Mouse (Mus musculus) myocyte (in vitro differentiated cells): ENCODE data around the gene Spef1. TPM values are rescaled to one million over a fixed set of nuclear protein-coding genes. Genes with fewer than 3 reads are reported as not detected.

ENCODE experiments used
- H3K27me3 ChIP-seq: one replicate; pipeline ENCODE4 v1.6.1; 2011; ENCODE audit not compliant: control insufficient read depth, insufficient read depth, insufficient read length
- H3K36me3 ChIP-seq: one replicate; pipeline ENCODE4 v1.6.1; 2011; ENCODE audit not compliant: control insufficient read depth, insufficient read depth
- H3K4me2 ChIP-seq: one replicate; pipeline ENCODE4 v1.6.1; 2011; ENCODE audit warnings: low read depth, control low read depth
- H3K4me3 ChIP-seq: one replicate; pipeline ENCODE4 v1.5.1; 2011; ENCODE audit warnings: mild to moderate bottlenecking, control low read depth, moderate library complexity
- H3K79me2 ChIP-seq: one replicate; pipeline ENCODE4 v1.6.1; 2011; ENCODE audit not compliant: control insufficient read depth, insufficient read depth
- H3ac ChIP-seq: one replicate; pipeline ENCODE4 v1.6.1; 2011; ENCODE audit not compliant: control insufficient read depth, insufficient read length
- CEBPB ChIP-seq: IDR thresholded peaks from 2 replicates; pipeline ENCODE4 v1.6.1; 2011; ENCODE audit warnings: mild to moderate bottlenecking, moderate library complexity; ENCODE audit not compliant: poor library complexity, insufficient read depth, severe bottlenecking
- E2F4 ChIP-seq: IDR thresholded peaks from one replicate; pipeline ENCODE4 v1.6.1; 2011; ENCODE audit warnings: mild to moderate bottlenecking, control low read depth, moderate library complexity; ENCODE audit not compliant: insufficient read depth
- MAX ChIP-seq: IDR thresholded peaks from one replicate; pipeline ENCODE4 v1.6.1; 2011; ENCODE audit warnings: low read depth, mild to moderate bottlenecking, control low read depth
- MYOD1 ChIP-seq, 3 experiments: IDR thresholded peaks; one replicate each; pipeline ENCODE4 v1.6.1; 2011; ENCODE audit warnings: control low read depth in 2 of 3, low read depth in 2 of 3, mild to moderate bottlenecking in 2 of 3, moderate library complexity in 1 of 3; ENCODE audit not compliant: insufficient read length in 2 of 3, control insufficient read depth in 1 of 3
- MYOG ChIP-seq, 3 experiments: IDR thresholded peaks; one replicate each; pipeline ENCODE4 v1.6.1; 2011; ENCODE audit warnings: control low read depth in 2 of 3, low read depth in 2 of 3, mild to moderate bottlenecking in 2 of 3; ENCODE audit not compliant: insufficient read length in 2 of 3, control insufficient read depth in 1 of 3, insufficient read depth in 1 of 3
- POLR2A ChIP-seq: IDR thresholded peaks from one replicate; pipeline ENCODE4 v1.6.1; 2011; ENCODE audit warnings: low read depth, mild to moderate bottlenecking, control low read depth, moderate library complexity; ENCODE audit not compliant: insufficient read length
- POLR2AphosphoS2 ChIP-seq: IDR thresholded peaks from one replicate; pipeline ENCODE4 v1.6.1; 2011; ENCODE audit warnings: low read depth, control low read depth; ENCODE audit not compliant: insufficient read length
- REST ChIP-seq: IDR thresholded peaks from one replicate; pipeline ENCODE4 v1.6.1; 2011; ENCODE audit warnings: mild to moderate bottlenecking, control low read depth, moderate library complexity; ENCODE audit not compliant: insufficient read depth, insufficient read length
- SRF ChIP-seq: IDR thresholded peaks from one replicate; pipeline ENCODE4 v1.6.1; 2011; ENCODE audit warnings: low read depth; ENCODE audit not compliant: control insufficient read depth, insufficient read length
- TCF12 ChIP-seq: IDR thresholded peaks from one replicate; pipeline ENCODE4 v1.6.1; 2011; ENCODE audit warnings: mild to moderate bottlenecking, control low read depth; ENCODE audit not compliant: poor library complexity, insufficient read depth, severe bottlenecking
- TCF3 ChIP-seq: IDR thresholded peaks from one replicate; pipeline ENCODE4 v1.6.1; 2011; ENCODE audit warnings: low read depth, control low read depth; ENCODE audit not compliant: insufficient read length
- USF1 ChIP-seq: IDR thresholded peaks from one replicate; pipeline ENCODE4 v1.6.1; 2011; ENCODE audit warnings: low read depth, mild to moderate bottlenecking, control low read depth, moderate library complexity
- polyA plus RNA-seq: library from polyadenylated mRNA; unstranded; fragments of >200 nt; fragmentation: generic; extraction: Trizol; gene quantifications from one replicate; pipeline ENCODE4 v1.2.1, GENCODE M21; 2012; ENCODE audit warnings: missing spikeins

Gene Spef1
- polyA plus RNA-seq, 1 experiment, result 9.4 TPM

GRCm38 (mm10) chr2:131205521-131206182 is 18.6 kb upstream of the Spef1 start:
- no peak for TF ChIP-seq SRF
- TF ChIP-seq REST, result no peak
- TF ChIP-seq POLR2A, result no peak
- no peak for TF ChIP-seq CEBPB
- TF ChIP-seq TCF12, result no peak
- no peak for TF ChIP-seq MYOD1 (IDR thresholded peaks at IDR 0.05; ENCODE audit: control insufficient read depth in 1 of 3, insufficient read length in 2 of 3, low read depth in 2 of 3)
- no peak for TF ChIP-seq MYOG (IDR thresholded peaks at IDR 0.05; ENCODE audit: control insufficient read depth in 1 of 3, insufficient read depth in 1 of 3, insufficient read length in 2 of 3, low read depth in 2 of 3)
- TF ChIP-seq MAX, result no peak
- TF ChIP-seq E2F4, result no peak
- no peak for TF ChIP-seq POLR2AphosphoS2
- TF ChIP-seq TCF3, result no peak
- no peak for TF ChIP-seq USF1

GRCm38 (mm10) chr2:131204410-131204981 is 17.4 kb upstream of the Spef1 start:
- H3K36me3 ChIP-seq, result peaks cover 8% of the 10 kb centered on the region
- no peak overlapping the region for H3K4me3 ChIP-seq

More at GRCm38 (mm10) chr2:131205521-131206182, 18.6 kb upstream of the Spef1 start:
- peak overlapping the region; percentile 59 for H3K4me2 ChIP-seq
- H3K27me3 ChIP-seq, result no peaks in the 10 kb centered on the region
- H3ac ChIP-seq, result no peak overlapping the region
- H3K4me3 ChIP-seq, result no peak overlapping the region
- H3K79me2 ChIP-seq, result no peaks in the 10 kb centered on the region
- H3K36me3 ChIP-seq, result no peaks in the 10 kb centered on the region

GRCm38 (mm10) chr2:131203816-131204409 is 16.8 kb upstream of the Spef1 start:
- H3K4me3 ChIP-seq, result no peak overlapping the region
- no peak for TF ChIP-seq TCF12
- TF ChIP-seq POLR2AphosphoS2, result peak; percentile 54
- H3K4me2 ChIP-seq, result peak overlapping the region; percentile 53
- no peaks in the 10 kb centered on the region for H3K27me3 ChIP-seq
- H3K36me3 ChIP-seq, result peaks cover 14% of the 10 kb centered on the region
- H3K79me2 ChIP-seq, result no peaks in the 10 kb centered on the region
- H3ac ChIP-seq, result no peak overlapping the region

More at GRCm38 (mm10) chr2:131204410-131204981, 17.4 kb upstream of the Spef1 start:
- peak overlapping the region; percentile 59 for H3K4me2 ChIP-seq
- H3K79me2 ChIP-seq, result no peaks in the 10 kb centered on the region
- H3K27me3 ChIP-seq, result no peaks in the 10 kb centered on the region
- no peak overlapping the region for H3ac ChIP-seq
- TF ChIP-seq MYOG (IDR thresholded peaks at IDR 0.05; ENCODE audit: control insufficient read depth in 1 of 3, insufficient read depth in 1 of 3, insufficient read length in 2 of 3, low read depth in 2 of 3), result peak; percentile 61 to 98 (median 81)
- TF ChIP-seq SRF, result no peak
- no peak for TF ChIP-seq CEBPB
- no peak for TF ChIP-seq REST
- TF ChIP-seq E2F4, result peak; percentile 23
- TF ChIP-seq USF1, result peak; percentile 29
- peak; percentile 67 for TF ChIP-seq TCF3
- peak; percentile 64 for TF ChIP-seq TCF12
- peak; percentile 94 for TF ChIP-seq POLR2AphosphoS2
- TF ChIP-seq MYOD1 (IDR thresholded peaks at IDR 0.05; ENCODE audit: control insufficient read depth in 1 of 3, insufficient read length in 2 of 3, low read depth in 2 of 3), result peak in 2 of 3 experiments; percentile 90 to 99
- no peak for TF ChIP-seq MAX
- peak; percentile 49 for TF ChIP-seq POLR2A

GRCm38 (mm10) chr2:131201262-131201661 is 14.2 kb upstream of the Spef1 start:
- no peak overlapping the region for H3ac ChIP-seq

GRCm38 (mm10) chr2:131200710-131201109 is 13.6 kb upstream of the Spef1 start:
- Histone ChIP-seq H3K4me2 (no peak overlapping the region), H3K79me2 (no peaks in the 10 kb centered on the region), H3ac (no peak overlapping the region), H3K36me3 (peaks cover 39% of the 10 kb centered on the region), H3K4me3 (no peak overlapping the region), H3K27me3 (no peaks in the 10 kb centered on the region)
- TF ChIP-seq TCF12 (no peak), SRF (no peak), MAX (no peak)

More at GRCm38 (mm10) chr2:131201262-131201661, 14.2 kb upstream of the Spef1 start:
- peaks cover 37% of the 10 kb centered on the region for H3K36me3 ChIP-seq
- no peak overlapping the region for H3K4me2 ChIP-seq
- TF ChIP-seq CEBPB (no peak), E2F4 (no peak), POLR2AphosphoS2 (peak; percentile 78)
- H3K27me3 ChIP-seq, result no peaks in the 10 kb centered on the region
- no peaks in the 10 kb centered on the region for H3K79me2 ChIP-seq
- no peak overlapping the region for H3K4me3 ChIP-seq
